Mouse (Mus musculus) intestine, embryonic 16.5 days (tissue): ENCODE data around the gene Engase. TPM values are rescaled to one million over a fixed set of nuclear protein-coding genes. Genes with fewer than 3 reads are reported as not detected.

Experiments
- ATAC-seq: fragments of 200-750 bp; cut with Nextera tagmentation; 2 replicates; pipeline ENCODE4 v1.8.0; 2017; ENCODE audit warnings: moderate TSS enrichment, moderate library complexity
- H3K27ac ChIP-seq: fragments of 300-500 bp; sonication (generic); 2 replicates; pipeline ENCODE4 v1.5.1; 2014; ENCODE audit warnings: mild to moderate bottlenecking, low read length
- H3K27me3 ChIP-seq: fragments of 300-500 bp; sonication (generic); replicated peaks from 2 replicates; pipeline ENCODE4 v1.6.1; 2014; ENCODE audit warnings: low read length, control low read depth, mixed read lengths; ENCODE audit not compliant: control insufficient read depth, insufficient read depth
- H3K36me3 ChIP-seq: fragments of 300-500 bp; sonication (generic); 2 replicates; pipeline ENCODE4 v1.6.1; 2014; ENCODE audit warnings: low read length, control low read depth; ENCODE audit not compliant: control insufficient read depth, insufficient read depth
- H3K4me1 ChIP-seq: fragments of 300-500 bp; sonication (generic); 2 replicates; pipeline ENCODE4 v1.6.1; 2014; ENCODE audit warnings: low read length, control low read depth, mixed read lengths; ENCODE audit not compliant: control insufficient read depth, insufficient read depth
- H3K4me2 ChIP-seq: fragments of 300-500 bp; sonication (generic); 2 replicates; pipeline ENCODE4 v1.6.1; 2014; ENCODE audit warnings: low read depth, low read length, control low read depth
- H3K4me3 ChIP-seq: fragments of 300-500 bp; sonication (generic); 2 replicates; pipeline ENCODE4 v1.5.1; 2014; ENCODE audit warnings: mild to moderate bottlenecking, low read length
- H3K9ac ChIP-seq: fragments of 300-500 bp; sonication (generic); 2 replicates; pipeline ENCODE4 v1.6.1; 2014; ENCODE audit warnings: low read depth, low read length
- H3K9me3 ChIP-seq: fragments of 300-500 bp; sonication (generic); 2 replicates; pipeline ENCODE4 v1.6.1; 2016; ENCODE audit warnings: low read length, control low read depth; ENCODE audit not compliant: control insufficient read depth
- WGBS: fragments of 180-500 bp; shearing (Covaris S2); extraction: QIAGEN DNeasy Blood & Tissue Kit; methylation state at CpG from one replicate; pipeline ENCODE4 v1.1.7; 2014; 5-methylcytosine and 5-hydroxymethylcytosine counted together
- polyA plus RNA-seq: library from polyadenylated mRNA; unstranded; fragments of >200 nt; fragmentation: Nextera tagmentation; extraction: Ambion mirVana; gene quantifications from 2 replicates; pipeline ENCODE4 v1.2.1, GENCODE M21; 2015

The Engase gene
- polyA plus RNA-seq, 1 experiment from 2014 or later = 13.5 TPM

DNA sequence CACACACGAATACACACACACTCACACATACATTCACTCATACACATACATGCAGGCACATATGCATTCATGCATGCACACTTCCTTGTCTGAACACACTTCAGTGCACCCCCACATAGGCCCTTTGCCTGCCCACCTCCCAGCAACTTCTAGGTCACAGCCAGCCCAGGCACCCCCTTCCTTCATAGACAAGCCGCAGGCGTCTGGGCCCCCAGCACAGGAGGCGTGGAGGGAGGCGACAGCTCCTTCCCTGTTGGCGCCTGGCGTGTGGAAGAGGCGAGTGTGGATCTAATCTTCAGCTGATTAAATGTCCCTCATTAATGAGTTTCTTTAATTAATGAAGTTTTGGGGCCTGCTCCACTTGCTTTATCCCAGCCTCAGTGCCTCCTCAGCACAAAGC lies 53.7 kb downstream of the Engase start:
- no peaks in the 10 kb centered on the region for H3K4me1 ChIP-seq
- H3K27me3 ChIP-seq = no peaks in the 10 kb centered on the region
- no peaks in the 10 kb centered on the region for H3K36me3 ChIP-seq
- no peak for ATAC-seq
- H3K9ac ChIP-seq = no peak overlapping the region
- H3K9me3 ChIP-seq = no peaks in the 10 kb centered on the region
- no peak overlapping the region for H3K27ac ChIP-seq
- no peak overlapping the region for H3K4me2 ChIP-seq
- H3K4me3 ChIP-seq = no peak overlapping the region
- WGBS = 77% methylated on average over 8 of the region's 8 CpGs

DNA sequence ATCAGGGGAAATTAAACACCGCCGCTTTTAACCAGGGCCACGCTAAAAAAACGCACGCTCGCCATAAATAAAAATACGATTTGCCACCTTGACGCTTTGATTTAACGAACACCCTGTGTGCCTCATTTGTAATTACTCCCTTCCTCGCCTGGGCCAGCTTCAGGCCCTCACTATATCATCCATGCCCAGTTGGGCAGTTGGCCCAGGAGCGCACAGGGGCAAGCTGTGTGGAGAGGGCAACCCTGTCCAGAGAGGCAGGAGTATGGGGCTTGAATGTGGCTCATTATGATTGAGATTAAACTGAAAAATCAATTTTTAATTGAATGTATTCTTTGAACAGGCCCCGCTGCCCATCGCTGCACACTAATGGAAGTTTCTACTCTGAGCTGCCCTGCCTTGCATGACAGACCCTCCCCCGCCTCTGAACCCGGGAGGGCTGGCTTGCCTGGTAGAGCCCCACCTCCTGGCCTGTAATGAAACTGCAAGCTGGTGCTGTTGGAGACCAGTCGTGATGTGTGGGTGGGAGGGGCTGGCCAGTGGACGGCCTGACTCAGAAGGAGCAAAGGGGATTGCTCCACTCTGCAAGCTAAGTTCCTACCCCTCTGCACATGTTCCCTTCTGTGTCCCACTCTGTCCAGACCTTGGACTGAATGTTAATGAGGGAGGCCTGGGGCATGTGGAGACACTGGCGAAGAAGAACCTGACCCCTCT lies 57.9 kb downstream of the Engase start:
- Histone ChIP-seq H3K4me3 (no peak overlapping the region), H3K9me3 (no peaks in the 10 kb centered on the region), H3K27ac (no peak overlapping the region), H3K36me3 (no peaks in the 10 kb centered on the region), H3K4me1 (no peaks in the 10 kb centered on the region), H3K27me3 (no peaks in the 10 kb centered on the region), H3K9ac (no peak overlapping the region), H3K4me2 (no peak overlapping the region)
- WGBS = 36% methylated on average over 18 of the region's 18 CpGs
- ATAC-seq = no peak

DNA sequence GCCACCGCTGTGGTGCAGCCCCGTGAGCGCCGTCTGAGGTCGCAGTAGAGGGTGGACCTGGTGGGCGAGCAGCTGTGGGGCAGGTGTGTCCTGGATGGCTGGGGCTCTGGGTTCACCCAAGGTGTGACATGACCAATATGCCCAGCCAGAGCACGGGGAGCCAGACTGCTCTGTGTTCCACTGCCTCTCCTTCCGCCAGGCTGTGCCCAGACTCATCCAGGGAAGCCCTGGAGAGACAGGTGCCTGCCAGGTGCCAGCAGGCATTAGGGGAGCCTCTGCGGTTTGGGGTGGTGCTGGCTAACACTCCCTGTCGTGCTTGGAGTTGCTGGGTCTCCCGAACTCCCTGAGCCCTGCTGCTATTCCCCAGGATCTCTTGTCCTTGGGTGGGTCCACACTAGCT lies 61.4 kb downstream of the Engase start:
- no peak for ATAC-seq
- H3K36me3 ChIP-seq = no peaks in the 10 kb centered on the region
- WGBS = 88% methylated on average over 11 of the region's 11 CpGs
- H3K4me2 ChIP-seq = no peak overlapping the region
- H3K9ac ChIP-seq = no peak overlapping the region
- no peaks in the 10 kb centered on the region for H3K4me1 ChIP-seq
- no peaks in the 10 kb centered on the region for H3K27me3 ChIP-seq
- no peaks in the 10 kb centered on the region for H3K9me3 ChIP-seq
- no peak overlapping the region for H3K27ac ChIP-seq
- H3K4me3 ChIP-seq = no peak overlapping the region

Other genes starting within 250 kb of the Engase start
- 9.6 and 9.8 TPM in 2 replicates for gene Cyth1, start 228.2 kb upstream of the Engase start, polyA plus RNA-seq
- 15.9 TPM in 2 replicates for gene Usp36, start 186.6 kb upstream of the Engase start, polyA plus RNA-seq
- 0.20 and 0.24 TPM in 2 replicates for gene Cep295nl, start 134.3 kb upstream of the Engase start, polyA plus RNA-seq
- 30.9 and 45.1 TPM in 2 replicates for gene Timp2, start 121.1 kb upstream of the Engase start, polyA plus RNA-seq
- gene Lgals3bp, start 74.7 kb upstream of the Engase start, polyA plus RNA-seq = 226 and 234 TPM in 2 replicates
- gene Cant1, start 57.7 kb upstream of the Engase start, polyA plus RNA-seq = 38.7 and 44.1 TPM in 2 replicates
- gene C1qtnf1, start 48.6 kb upstream of the Engase start, polyA plus RNA-seq = 7.1 and 7.3 TPM in 2 replicates